Mouse (Mus musculus) hindbrain, embryonic 10.5 days (tissue): ENCODE data around the gene Hook1. TPM values are rescaled to one million over a fixed set of nuclear protein-coding genes. Genes with fewer than 3 reads are reported as not detected.
"Not testable (repeated sequence)": the region's sequence is repeated elsewhere in the genome, so short reads cannot be mapped to it uniquely, and the experiment has no call there.

Experiments used
- DNase-seq: peaks from one replicate; pipeline ENCODE4 v3.0.0-alpha.2; 2017; ENCODE audit warnings: low spot score
- H3K27ac ChIP-seq: fragments of 300-500 bp; sonication (generic); 2 replicates; pipeline ENCODE4 v1.5.1; 2016; ENCODE audit warnings: mild to moderate bottlenecking, moderate library complexity
- H3K27me3 ChIP-seq: fragments of 300-500 bp; sonication (generic); 2 replicates; pipeline ENCODE4 v1.6.1; 2016; ENCODE audit warnings: mild to moderate bottlenecking; ENCODE audit not compliant: poor library complexity, insufficient read depth, severe bottlenecking
- H3K36me3 ChIP-seq: fragments of 300-500 bp; sonication (generic); 2 replicates; pipeline ENCODE4 v1.6.1; 2016; ENCODE audit warnings: mild to moderate bottlenecking, moderate library complexity
- H3K4me1 ChIP-seq: fragments of 300-500 bp; sonication (generic); replicated peaks from 2 replicates; pipeline ENCODE4 v1.6.1; 2016; ENCODE audit warnings: mild to moderate bottlenecking
- H3K4me3 ChIP-seq: fragments of 300-500 bp; sonication (generic); 2 replicates; pipeline ENCODE4 v1.5.1; 2016; ENCODE audit warnings: mild to moderate bottlenecking, moderate library complexity
- H3K9me3 ChIP-seq: fragments of 300-500 bp; sonication (generic); 2 replicates; pipeline ENCODE4 v1.6.1; 2016; ENCODE audit warnings: mild to moderate bottlenecking, moderate library complexity
- WGBS: fragments of 180-500 bp; shearing (Covaris S2); methylation state at CpG from one replicate; pipeline ENCODE4 v1.1.7; 2016; 5-methylcytosine and 5-hydroxymethylcytosine counted together
- polyA plus RNA-seq: library from polyadenylated mRNA; unstranded; fragments of >200 nt; fragmentation: Nextera tagmentation; extraction: Ambion mirVana; gene quantifications from 2 replicates; pipeline ENCODE4 v1.2.1, GENCODE M21; 2016

Hook1 gene
- polyA plus RNA-seq, 1 experiment from 2014 or later = 14.4 TPM

- H3K27ac ChIP-seq, H3K9me3 ChIP-seq, DNase-seq, H3K4me3 ChIP-seq, H3K36me3 ChIP-seq, H3K27me3 ChIP-seq, H3K4me1 ChIP-seq: not testable (repeated sequence)
- WGBS = 94% methylated on average over 17 of the region's 17 CpGs
Observed at GRCm38 (mm10) chr4:95982221-95982620, 15.2 kb downstream of the Hook1 start.

DNA sequence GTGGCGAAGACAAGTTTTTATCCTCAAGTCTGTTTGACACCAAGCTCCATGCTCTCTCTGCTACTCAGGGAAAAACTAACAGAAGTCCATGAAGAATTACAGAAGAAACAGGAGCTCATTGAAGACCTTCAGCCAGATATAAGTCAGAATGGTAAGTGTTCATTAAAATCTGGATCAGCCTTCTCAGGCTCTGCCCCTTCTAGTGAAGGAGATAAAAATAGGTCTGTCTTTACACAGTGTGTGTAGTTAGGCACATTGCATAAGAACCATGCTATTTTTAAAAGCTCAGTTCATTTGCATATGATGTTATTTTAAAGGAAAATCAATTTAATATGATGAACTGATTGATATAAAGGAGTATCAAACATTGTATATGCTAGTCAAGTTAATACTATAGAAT, 49.8 kb downstream of the Hook1 start:
- H3K27ac ChIP-seq = no peak overlapping the region
- H3K36me3 ChIP-seq = peaks cover 14% of the 10 kb centered on the region; the same call in 1 of the 2 replicates
- WGBS = 89% methylated on average over 1 of the region's 1 CpGs
- DNase-seq = no peak
- no peak overlapping the region for H3K4me3 ChIP-seq
- no peaks in the 10 kb centered on the region for H3K9me3 ChIP-seq
- no peaks in the 10 kb centered on the region for H3K27me3 ChIP-seq
- H3K4me1 ChIP-seq = no peaks in the 10 kb centered on the region

DNA sequence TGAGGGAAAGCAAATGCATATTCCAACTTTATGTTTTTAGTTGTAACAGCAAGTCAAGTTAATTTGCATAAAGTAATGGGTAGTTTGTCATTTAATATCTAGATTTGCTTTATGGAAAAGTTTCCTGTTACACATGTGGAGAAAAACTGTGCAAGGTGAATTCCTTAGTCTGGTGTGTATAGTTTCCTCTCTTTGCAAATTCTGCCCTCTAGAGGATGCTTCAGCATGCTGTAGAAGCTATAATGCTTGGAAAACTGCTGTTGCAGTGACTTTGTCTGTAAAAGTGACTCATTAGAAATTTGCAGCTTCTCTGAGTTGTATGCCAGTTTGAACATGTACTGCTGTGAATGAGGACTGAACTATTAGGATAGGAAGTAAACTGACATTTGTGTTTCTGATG, 55.8 kb downstream of the Hook1 start:
- no peak for DNase-seq
- H3K36me3 ChIP-seq = peaks cover 8% of the 10 kb centered on the region

GRCm38 (mm10) chr4:96028412-96028811, 61.4 kb downstream of the Hook1 start:
- WGBS = 93% methylated on average over 1 of the region's 1 CpGs
- H3K4me3 ChIP-seq = no peak overlapping the region
- H3K9me3 ChIP-seq = no peaks in the 10 kb centered on the region
- no peaks in the 10 kb centered on the region for H3K4me1 ChIP-seq
- H3K27me3 ChIP-seq = no peaks in the 10 kb centered on the region
- no peaks in the 10 kb centered on the region for H3K36me3 ChIP-seq
- no peak overlapping the region for H3K27ac ChIP-seq
- no peak for DNase-seq

More for the DNA sequence above, 55.8 kb downstream of the Hook1 start:
- Histone ChIP-seq H3K4me3 (no peak overlapping the region), H3K4me1 (no peaks in the 10 kb centered on the region), H3K9me3 (no peaks in the 10 kb centered on the region), H3K27me3 (no peaks in the 10 kb centered on the region), H3K27ac (no peak overlapping the region)

- no peaks in the 10 kb centered on the region for H3K36me3 ChIP-seq
- H3K4me3 ChIP-seq = no peak overlapping the region
- H3K4me1 ChIP-seq = no peaks in the 10 kb centered on the region
- DNase-seq = no peak
- H3K9me3 ChIP-seq = no peaks in the 10 kb centered on the region
- no peaks in the 10 kb centered on the region for H3K27me3 ChIP-seq
- H3K27ac ChIP-seq = no peak overlapping the region
- 87% methylated on average over 2 of the region's 2 CpGs for WGBS
Observed at GRCm38 (mm10) chr4:96060106-96060505, 93.1 kb downstream of the Hook1 start.

- Histone ChIP-seq H3K36me3 (no peaks in the 10 kb centered on the region), H3K4me3 (no peak overlapping the region), H3K27me3 (no peaks in the 10 kb centered on the region), H3K9me3 (no peaks in the 10 kb centered on the region), H3K27ac (no peak overlapping the region), H3K4me1 (no peaks in the 10 kb centered on the region)
- 83% methylated on average over 2 of the region's 2 CpGs for WGBS
- no peak for DNase-seq
Observed at GRCm38 (mm10) chr4:96062045-96062444, 95.0 kb downstream of the Hook1 start.

Other genes with a start within 250 kb of the Hook1 start
- not detected in 2 replicates for gene Cyp2j13, start 110.3 kb downstream of the Hook1 start, polyA plus RNA-seq
- gene Cyp2j12, start 173.9 kb downstream of the Hook1 start, polyA plus RNA-seq = not detected in 2 replicates